Mouse (Mus musculus) CH12F3 (cell line): ENCODE measurements around the gene Dbndd1.
"Not testable (repeated sequence)": the region's sequence is repeated elsewhere in the genome, so short reads cannot be mapped to it uniquely, and the experiment has no call there.

Experiments
- in situ Hi-C: fragments of 300-500 bp; cut with MboI; formaldehyde crosslinking; loops from 2 replicates; pipeline ENCODE4 v1.14.3; 2020; ENCODE audit warnings: low sequenced_read_pairs

Gene Dbndd1

DNA sequence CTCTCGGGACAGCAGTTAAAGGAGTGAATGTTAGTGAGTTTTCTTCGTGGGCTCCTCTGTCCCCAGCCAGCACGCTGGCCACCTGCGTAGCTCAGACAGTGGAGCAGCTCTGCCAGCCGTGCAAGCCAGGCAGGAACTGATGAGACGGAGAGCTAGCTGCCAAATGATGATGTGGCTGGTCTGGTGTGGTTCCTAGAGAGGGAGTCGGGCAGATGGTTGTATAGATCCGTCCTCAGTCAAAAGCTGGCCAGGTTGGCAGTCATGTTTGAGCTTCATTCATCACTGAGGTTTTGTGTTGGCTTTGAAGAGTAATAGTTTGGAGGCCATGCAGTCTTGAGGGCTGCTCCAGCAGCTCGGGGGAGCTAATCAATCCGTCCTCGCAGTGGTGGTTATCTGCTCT is 16.3 kb downstream of the Dbndd1 start:
- in situ Hi-C loops, result no loop called here

DNA sequence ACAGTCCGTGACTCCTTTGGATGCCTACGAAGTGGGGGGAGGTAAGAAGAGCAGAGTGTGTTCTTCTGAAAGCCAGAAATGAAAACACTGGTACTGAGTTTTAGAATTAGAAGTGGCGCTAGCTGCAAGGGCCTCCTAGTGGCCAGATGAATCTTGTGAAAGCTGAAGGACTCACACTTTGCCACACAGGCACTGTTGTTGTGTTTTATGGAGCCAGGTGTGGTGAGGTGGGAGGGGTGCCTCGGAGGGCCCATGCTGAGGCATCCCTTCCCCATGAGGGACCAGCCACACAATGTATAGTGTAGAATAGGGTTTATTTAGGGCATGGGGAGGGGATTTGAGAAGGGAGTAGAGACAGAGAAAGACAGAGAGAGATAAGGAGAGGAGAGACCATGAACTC is 17.6 kb downstream of the Dbndd1 start:
- in situ Hi-C loops, result no loop called here

- in situ Hi-C loops, result no loop called here
These were observed 22.4 kb downstream of the Dbndd1 start for GRCm38 (mm10) chr8:123492898-123493297.

DNA sequence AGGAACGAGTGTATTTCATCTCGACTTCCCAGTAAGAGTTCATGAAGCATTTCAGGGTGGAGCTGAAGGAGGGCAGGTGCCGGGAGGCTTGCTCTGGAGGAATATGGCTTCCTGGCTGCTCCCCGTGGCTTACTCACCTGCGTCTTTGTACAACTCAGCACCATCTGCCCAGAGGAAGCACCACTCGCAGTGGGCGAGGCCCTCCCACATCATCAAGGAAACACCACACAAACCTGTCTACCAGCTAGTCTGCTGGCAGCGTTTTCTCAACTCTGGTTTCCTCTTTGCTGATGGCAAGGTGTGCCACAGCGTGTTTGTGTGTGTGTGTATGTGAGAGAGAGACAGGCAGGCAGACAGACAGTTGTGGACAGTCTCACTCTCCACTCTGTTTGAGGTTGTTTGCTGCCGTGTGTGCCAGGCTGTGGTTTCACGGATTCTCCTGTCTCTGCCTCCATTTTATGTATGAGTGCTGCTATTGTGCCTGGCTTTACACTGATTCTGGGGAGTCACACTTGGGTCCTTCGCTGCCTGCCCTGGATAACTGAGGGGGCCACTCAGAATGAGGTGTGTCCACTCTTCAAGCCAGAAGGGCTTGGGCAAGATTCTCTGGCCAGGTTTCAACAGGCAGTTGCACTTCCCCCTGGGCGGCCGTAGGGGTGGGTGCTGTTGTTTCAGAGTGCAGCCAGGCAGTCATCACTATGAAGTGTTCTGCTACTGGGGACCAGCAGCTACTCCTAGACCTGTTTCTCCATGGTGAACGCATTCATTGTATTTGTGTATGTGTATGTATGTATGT is 23.8 kb downstream of the Dbndd1 start:
- in situ Hi-C loops, result no loop called here

GRCm38 (mm10) chr8:123482627-123483026 is 32.6 kb downstream of the Dbndd1 start:
- in situ Hi-C loops, result no loop called here

- in situ Hi-C loops, result no loop called here
These were observed 36.6 kb downstream of the Dbndd1 start for GRCm38 (mm10) chr8:123478456-123479218.

DNA sequence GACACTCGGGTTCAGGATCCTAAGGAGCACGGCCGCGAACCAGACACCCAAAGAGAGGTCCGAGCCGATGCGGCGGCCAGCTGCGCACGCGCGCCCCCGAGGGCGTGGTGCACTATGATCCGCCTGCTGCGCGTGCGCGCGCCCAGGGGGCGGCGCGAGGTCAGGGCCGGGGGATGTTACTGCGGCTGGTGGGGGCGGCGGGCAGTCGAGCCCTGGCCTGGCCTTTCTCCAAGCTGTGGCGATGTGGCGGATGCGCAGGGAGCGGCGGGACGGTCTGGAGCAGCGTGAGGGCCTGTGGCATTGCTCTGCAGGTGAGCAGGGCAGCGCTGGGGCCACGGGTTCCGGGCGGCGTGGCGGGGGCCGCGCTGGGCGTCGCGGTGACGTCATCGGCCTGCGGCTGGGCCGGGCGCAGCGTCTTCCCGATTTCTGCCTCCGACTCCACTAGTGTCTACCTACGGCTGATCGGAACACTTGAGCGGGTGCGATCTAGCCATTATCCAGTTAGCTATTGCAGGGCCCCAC is 37.5 kb downstream of the Dbndd1 start, which contains the start of gene Afg3l1:
Afg3l1 (plus strand) TSS at position 167 of the 522 bp plus-strand sequence.
- in situ Hi-C loops, result no loop called here

GRCm38 (mm10) chr8:123476911-123477736 is 38.1 kb downstream of the Dbndd1 start:
- in situ Hi-C loops, result no loop called here

DNA sequence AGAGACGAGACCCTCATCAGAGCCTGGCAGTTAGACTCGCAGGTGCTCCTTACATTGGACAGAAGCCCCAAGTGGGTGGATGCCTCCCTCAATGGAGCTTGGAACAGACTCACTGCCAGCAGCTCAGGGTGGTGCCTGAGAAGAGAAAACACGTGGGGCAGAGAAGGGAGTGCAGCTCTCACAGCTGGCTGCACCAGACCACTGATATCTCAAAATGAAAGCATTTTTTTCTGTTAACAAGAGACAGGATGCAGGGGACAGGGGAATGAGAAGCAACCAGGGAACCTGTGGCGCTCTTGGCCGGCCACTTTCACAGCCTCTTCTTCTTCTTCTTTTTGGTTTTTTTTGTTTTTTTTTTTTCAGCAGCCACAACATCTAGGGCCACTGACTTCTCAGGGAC is 40.7 kb downstream of the Dbndd1 start:
- in situ Hi-C loops, result not testable (repeated sequence)

- in situ Hi-C loops, result not testable (repeated sequence)
These were observed 42.3 kb downstream of the Dbndd1 start for GRCm38 (mm10) chr8:123472991-123473390.

- in situ Hi-C loops, result no loop called here
These were observed 47.8 kb downstream of the Dbndd1 start for GRCm38 (mm10) chr8:123467476-123467875.

DNA sequence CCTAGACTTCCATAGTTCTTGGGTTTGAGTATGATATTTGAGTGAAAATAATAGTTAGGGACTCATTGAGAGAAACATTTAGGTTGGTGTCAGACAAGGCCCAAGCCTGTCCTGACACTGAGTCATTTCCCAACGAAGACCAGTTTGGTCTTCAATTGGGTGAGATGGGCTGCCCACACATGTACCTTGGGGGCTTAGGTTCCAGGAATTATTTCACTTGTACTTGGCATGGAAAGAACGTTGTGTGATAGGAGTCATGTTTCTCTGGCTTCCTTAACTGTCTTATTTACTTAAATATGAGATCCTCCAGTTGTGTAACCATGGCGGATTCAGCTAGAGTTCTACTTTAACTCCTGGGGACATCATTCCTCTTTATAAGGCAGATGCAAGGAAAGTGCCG is 51.6 kb downstream of the Dbndd1 start:
- in situ Hi-C loops, result no loop called here
